Mouse (Mus musculus) CH12.LX (cell line): ENCODE measurements around the gene Shq1.

Experiments
- CHD1 ChIP-seq: IDR thresholded peaks from 2 replicates; pipeline ENCODE4 v1.6.1; 2012; ENCODE audit warnings: low read depth, low read length, improper control_type of control experiment, inconsistent platforms
- CTCF ChIP-seq, 2 experiments: IDR thresholded peaks in 1 of 2; conservative IDR thresholded peaks in 1 of 2; 2 replicates each; pipeline ENCODE4 v1.5.1; 2011 to 2012; ENCODE audit warnings: low read depth in 2 of 2, low read length in 2 of 2, improper control_type of control experiment in 1 of 2, inconsistent platforms in 1 of 2, mild to moderate bottlenecking in 1 of 2, moderate library complexity in 1 of 2
- E2F4 ChIP-seq: IDR thresholded peaks from 2 replicates; pipeline ENCODE4 v1.6.1; 2011; ENCODE audit warnings: low read depth, low read length, improper control_type of control experiment; ENCODE audit not compliant: insufficient replicate concordance
- EP300 ChIP-seq: IDR thresholded peaks from 2 replicates; pipeline ENCODE4 v1.6.1; 2011; ENCODE audit warnings: low read length, improper control_type of control experiment
- ETS1 ChIP-seq: conservative IDR thresholded peaks from 2 replicates; pipeline ENCODE4 v1.6.1; 2012; ENCODE audit warnings: low read depth, mild to moderate bottlenecking, inconsistent platforms, low read length, improper control_type of control experiment, moderate library complexity
- JUN ChIP-seq: IDR thresholded peaks from 2 replicates; pipeline ENCODE4 v1.6.1; 2011; ENCODE audit warnings: low read depth, mild to moderate bottlenecking, low read length, improper control_type of control experiment, moderate library complexity; ENCODE audit not compliant: insufficient read depth
- MAX ChIP-seq: IDR thresholded peaks from 2 replicates; pipeline ENCODE4 v1.6.1; 2011; ENCODE audit warnings: low read length, improper control_type of control experiment
- POLR2A ChIP-seq: IDR thresholded peaks from 2 replicates; pipeline ENCODE4 v1.6.1; 2011; ENCODE audit warnings: low read depth, mild to moderate bottlenecking, improper control_type of control experiment, low read length
- SIN3A ChIP-seq: IDR thresholded peaks from 2 replicates; pipeline ENCODE4 v1.6.1; 2012; ENCODE audit warnings: low read length, improper control_type of control experiment, inconsistent platforms
- SMC3 ChIP-seq: IDR thresholded peaks from 2 replicates; pipeline ENCODE4 v1.6.1; 2011; ENCODE audit warnings: low read depth, low read length, improper control_type of control experiment
- TBP ChIP-seq: conservative IDR thresholded peaks from 2 replicates; pipeline ENCODE4 v1.6.1; 2011; ENCODE audit warnings: low read depth, low read length, improper control_type of control experiment
- USF1 ChIP-seq: IDR thresholded peaks from 2 replicates; pipeline ENCODE4 v1.6.1; 2014; ENCODE audit warnings: low read depth, mild to moderate bottlenecking, inconsistent platforms, low read length, improper control_type of control experiment
- ZNF384 ChIP-seq: IDR thresholded peaks from 2 replicates; pipeline ENCODE4 v1.6.1; 2012; ENCODE audit warnings: low read depth, low read length, improper control_type of control experiment, inconsistent platforms

- no peak for TF ChIP-seq EP300
- TF ChIP-seq CTCF (conservative IDR thresholded peaks at IDR 0.05 in 1 of 2, IDR thresholded peaks at IDR 0.05 in 1 of 2; ENCODE audit: low read depth in 2 of 2, low read length in 2 of 2), result no peak
- no peak for TF ChIP-seq JUN
- TF ChIP-seq E2F4, result no peak
- no peak for TF ChIP-seq POLR2A
- TF ChIP-seq SMC3, result no peak
- no peak for TF ChIP-seq MAX
- no peak for TF ChIP-seq USF1
- no peak for TF ChIP-seq CHD1
- no peak for TF ChIP-seq SIN3A
- no peak for TF ChIP-seq ZNF384
- TF ChIP-seq ETS1, result no peak
- no peak for TF ChIP-seq TBP
Observed at GRCm38 (mm10) chr6:100622861-100623507, 48.0 kb downstream of the Shq1 start.
